Mouse (Mus musculus) liver, embryonic 15.5 days (tissue): Measurements from ENCODE around the gene Cyp4v3. TPM values are rescaled to one million over a fixed set of nuclear protein-coding genes. Genes with fewer than 3 reads are reported as not detected.

ENCODE experiments used
- ATAC-seq: fragments of 200-750 bp; cut with Nextera tagmentation; 2 replicates; pipeline ENCODE4 v1.8.0; 2017; ENCODE audit warnings: moderate number of reproducible peaks, mild to moderate bottlenecking, moderate library complexity; ENCODE audit not compliant: insufficient read depth
- H3K27ac ChIP-seq: fragments of 300-500 bp; sonication (generic); replicated peaks from 2 replicates; pipeline ENCODE4 v1.5.1; 2015; ENCODE audit warnings: mild to moderate bottlenecking, inconsistent platforms
- H3K27me3 ChIP-seq: fragments of 300-500 bp; sonication (generic); 2 replicates; pipeline ENCODE4 v1.6.1; 2015; ENCODE audit warnings: mild to moderate bottlenecking, inconsistent platforms
- H3K36me3 ChIP-seq: fragments of 300-500 bp; sonication (generic); replicated peaks from 2 replicates; pipeline ENCODE4 v1.6.1; 2015; ENCODE audit warnings: moderate library complexity, mild to moderate bottlenecking, inconsistent platforms
- H3K4me1 ChIP-seq: fragments of 300-500 bp; sonication (generic); replicated peaks from 2 replicates; pipeline ENCODE4 v1.6.1; 2015; ENCODE audit warnings: inconsistent platforms
- H3K4me2 ChIP-seq: fragments of 300-500 bp; sonication (generic); 2 replicates; pipeline ENCODE4 v1.6.1; 2015; ENCODE audit warnings: moderate library complexity, mild to moderate bottlenecking, inconsistent platforms
- H3K4me3 ChIP-seq: fragments of 300-500 bp; sonication (generic); replicated peaks from 2 replicates; pipeline ENCODE4 v1.5.1; 2015; ENCODE audit warnings: mild to moderate bottlenecking, inconsistent platforms
- H3K9ac ChIP-seq: fragments of 300-500 bp; sonication (generic); 2 replicates; pipeline ENCODE4 v1.6.1; 2015; ENCODE audit warnings: moderate library complexity, mild to moderate bottlenecking, inconsistent platforms
- H3K9me3 ChIP-seq: fragments of 300-500 bp; sonication (generic); replicated peaks from 2 replicates; pipeline ENCODE4 v1.6.1; 2016; ENCODE audit warnings: inconsistent platforms
- WGBS: fragments of 180-500 bp; shearing (Covaris S2); methylation state at CpG from one replicate; pipeline ENCODE4 v1.1.7; 2015; ENCODE audit warnings: mixed read lengths; ENCODE audit not compliant: insufficient replicate concordance; 5-methylcytosine and 5-hydroxymethylcytosine counted together
- polyA plus RNA-seq: library from polyadenylated mRNA; unstranded; fragments of >200 nt; fragmentation: Nextera tagmentation; extraction: Ambion mirVana; gene quantifications from 2 replicates; pipeline ENCODE4 v1.2.1, GENCODE M21; 2015

Cyp4v3 gene
- polyA plus RNA-seq, 1 experiment from 2014 or later = 5.1 TPM

- no peaks in the 10 kb centered on the region for H3K27me3 ChIP-seq
- H3K4me2 ChIP-seq = no peak overlapping the region
- H3K9me3 ChIP-seq = no peaks in the 10 kb centered on the region
- H3K9ac ChIP-seq = no peak overlapping the region
- no peaks in the 10 kb centered on the region for H3K36me3 ChIP-seq
- no peaks in the 10 kb centered on the region for H3K4me1 ChIP-seq
- no peak for ATAC-seq
- no peak overlapping the region for H3K4me3 ChIP-seq
- no peak overlapping the region for H3K27ac ChIP-seq
- 60% methylated on average over 4 of the region's 4 CpGs for WGBS
Observed at GRCm38 (mm10) chr8:45310967-45311366, 22.0 kb downstream of the Cyp4v3 start.

DNA sequence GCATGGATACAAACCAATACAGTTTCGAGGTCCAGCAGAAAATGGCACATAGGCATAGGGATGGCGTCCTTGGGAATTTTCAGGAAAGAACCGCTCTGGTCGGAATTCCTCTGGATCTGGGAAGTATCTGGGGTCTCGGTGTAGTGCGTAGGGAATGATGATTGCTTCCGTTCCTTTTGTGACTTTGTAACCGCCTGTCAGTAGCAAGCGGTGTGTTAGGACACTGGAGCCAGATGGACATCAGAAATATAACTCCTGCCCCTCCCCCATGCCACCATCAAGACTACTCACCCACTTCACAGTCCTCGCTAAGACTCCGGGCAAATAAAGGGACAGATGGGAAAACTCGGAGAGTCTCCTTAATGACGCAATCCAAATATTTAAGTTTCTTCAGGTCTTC is 24.6 kb downstream of the Cyp4v3 start, which contains the start of gene Gm45753:
Gene Gm45753 (minus strand): TSS at position 101 of the 400 bp plus-strand sequence.
- WGBS = 71% methylated on average over 13 of the region's 13 CpGs
- no peak within 1 kb of the TSS for H3K27ac ChIP-seq
- H3K9me3 ChIP-seq = no peaks in the 10 kb centered on the region
- H3K36me3 ChIP-seq = no peaks in the 10 kb centered on the region
- no peak within 1 kb of the TSS for H3K4me3 ChIP-seq
- H3K4me1 ChIP-seq = no peaks in the 10 kb centered on the region
- no peak within 1 kb of the TSS for H3K4me2 ChIP-seq
- no peak within 1 kb of the TSS for H3K9ac ChIP-seq
- H3K27me3 ChIP-seq = no peaks in the 10 kb centered on the region
- no peak for ATAC-seq

DNA sequence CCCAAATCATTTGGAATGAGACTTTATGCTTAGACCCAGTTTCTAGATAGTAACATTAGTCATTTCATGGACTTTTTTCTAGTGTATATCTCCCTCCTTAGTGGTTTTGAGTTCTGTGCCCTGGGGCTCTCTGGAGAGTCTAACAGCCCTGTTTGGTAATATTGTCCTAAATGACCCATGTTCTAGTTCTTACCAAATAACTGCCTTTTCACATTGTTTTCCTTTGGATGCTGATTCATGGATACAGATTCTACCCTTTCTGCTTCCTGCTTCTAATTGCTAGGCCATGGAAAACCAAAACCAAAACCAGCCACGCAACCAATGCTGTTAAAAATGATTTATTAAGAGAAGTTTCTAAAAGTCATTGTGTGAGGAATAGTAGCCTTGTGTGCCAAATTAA is 27.5 kb downstream of the Cyp4v3 start:
- Histone ChIP-seq H3K36me3 (no peaks in the 10 kb centered on the region), H3K9ac (no peak overlapping the region), H3K4me2 (no peak overlapping the region), H3K4me3 (no peak overlapping the region), H3K4me1 (no peaks in the 10 kb centered on the region), H3K9me3 (no peaks in the 10 kb centered on the region), H3K27me3 (no peaks in the 10 kb centered on the region), H3K27ac (no peak overlapping the region)
- no peak for ATAC-seq
- 57% methylated on average over 1 of the region's 1 CpGs for WGBS

- Histone ChIP-seq H3K36me3 (no peaks in the 10 kb centered on the region), H3K27me3 (no peaks in the 10 kb centered on the region), H3K27ac (no peak overlapping the region), H3K9me3 (no peaks in the 10 kb centered on the region), H3K4me2 (no peak overlapping the region), H3K4me3 (no peak overlapping the region), H3K9ac (no peak overlapping the region), H3K4me1 (no peaks in the 10 kb centered on the region)
- WGBS = 63% methylated on average over 3 of the region's 3 CpGs
- no peak for ATAC-seq
Observed at GRCm38 (mm10) chr8:45304354-45304753, 28.7 kb downstream of the Cyp4v3 start.

- 64% methylated on average over 8 of the region's 8 CpGs for WGBS
- H3K27ac ChIP-seq = no peak overlapping the region
- no peaks in the 10 kb centered on the region for H3K36me3 ChIP-seq
- no peaks in the 10 kb centered on the region for H3K9me3 ChIP-seq
- H3K9ac ChIP-seq = no peak overlapping the region
- no peaks in the 10 kb centered on the region for H3K4me1 ChIP-seq
- no peaks in the 10 kb centered on the region for H3K27me3 ChIP-seq
- no peak overlapping the region for H3K4me3 ChIP-seq
- no peak for ATAC-seq
- H3K4me2 ChIP-seq = no peak overlapping the region
Observed at GRCm38 (mm10) chr8:45302390-45302789, 30.6 kb downstream of the Cyp4v3 start.

DNA sequence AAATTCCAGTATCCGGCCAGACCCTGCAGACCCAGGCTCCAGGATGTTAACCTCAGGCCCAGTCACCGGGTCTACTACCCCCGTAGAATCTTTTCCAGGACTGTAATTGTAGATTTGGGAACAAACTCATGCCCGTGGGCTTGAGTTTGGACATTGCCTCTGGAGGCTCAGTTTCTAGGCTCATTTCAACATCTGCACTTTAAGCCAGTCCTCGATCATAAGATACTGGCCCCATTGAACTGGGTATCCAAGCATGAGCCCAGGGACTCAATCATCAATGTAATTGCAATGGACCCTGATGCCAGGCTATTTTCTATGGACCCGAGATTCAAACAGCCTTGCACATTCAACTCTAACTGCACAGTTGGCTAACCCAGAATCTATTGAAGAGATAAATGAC is 37.7 kb downstream of the Cyp4v3 start:
- H3K27ac ChIP-seq = no peak overlapping the region
- no peak for ATAC-seq

DNA sequence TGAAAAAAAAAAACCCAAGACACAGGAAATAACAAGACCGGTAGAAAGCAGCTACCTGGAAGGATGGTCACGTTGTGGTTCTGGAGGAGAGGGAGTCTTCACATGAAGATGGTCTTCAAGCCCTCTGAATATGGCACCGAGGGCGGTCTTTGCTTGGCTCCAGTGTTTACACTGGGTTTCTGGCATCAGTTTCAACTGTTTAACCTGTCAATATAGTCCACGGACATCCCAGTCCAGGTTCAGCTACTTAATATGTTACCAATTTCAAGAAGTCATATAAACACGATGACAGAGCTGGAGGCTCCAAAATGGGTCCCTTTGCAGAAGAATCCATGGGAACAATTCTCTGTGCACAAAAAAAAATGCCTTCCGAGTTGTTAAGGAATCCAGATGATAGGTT is 38.3 kb downstream of the Cyp4v3 start, which contains the start of gene Klkb1:
Gene Klkb1 (minus strand): TSS at position 173 of the 400 bp plus-strand sequence.
- no peak within 1 kb of the TSS for H3K27ac ChIP-seq
- H3K4me3 ChIP-seq = peak within 1 kb of the TSS; percentile 31; the same call in 1 of the 2 replicates

More for the DNA sequence above, 37.7 kb downstream of the Cyp4v3 start:
- Histone ChIP-seq H3K9ac (no peak overlapping the region), H3K4me3 (no peak overlapping the region), H3K4me1 (no peaks in the 10 kb centered on the region), H3K27me3 (no peaks in the 10 kb centered on the region), H3K4me2 (no peak overlapping the region), H3K36me3 (no peaks in the 10 kb centered on the region), H3K9me3 (no peaks in the 10 kb centered on the region)
- WGBS = 55% methylated on average over 6 of the region's 6 CpGs

GRCm38 (mm10) chr8:45291790-45292189 is 41.2 kb downstream of the Cyp4v3 start:
- no peak for ATAC-seq
- no peak overlapping the region for H3K4me3 ChIP-seq
- no peaks in the 10 kb centered on the region for H3K4me1 ChIP-seq
- no peak overlapping the region for H3K4me2 ChIP-seq
- WGBS = 66% methylated on average over 2 of the region's 2 CpGs
- H3K27ac ChIP-seq = no peak overlapping the region
- H3K9me3 ChIP-seq = no peaks in the 10 kb centered on the region
- H3K27me3 ChIP-seq = no peaks in the 10 kb centered on the region
- no peak overlapping the region for H3K9ac ChIP-seq
- no peaks in the 10 kb centered on the region for H3K36me3 ChIP-seq

More for the DNA sequence above, 38.3 kb downstream of the Cyp4v3 start, which contains the start of gene Klkb1:
- Histone ChIP-seq H3K36me3 (no peaks in the 10 kb centered on the region), H3K27me3 (no peaks in the 10 kb centered on the region), H3K4me2 (no peak within 1 kb of the TSS), H3K4me1 (no peaks in the 10 kb centered on the region), H3K9me3 (no peaks in the 10 kb centered on the region), H3K9ac (no peak within 1 kb of the TSS)
- WGBS = 50% methylated on average over 7 of the region's 7 CpGs
- peak; percentile 22; the same call in 1 of the 2 replicates for ATAC-seq

DNA sequence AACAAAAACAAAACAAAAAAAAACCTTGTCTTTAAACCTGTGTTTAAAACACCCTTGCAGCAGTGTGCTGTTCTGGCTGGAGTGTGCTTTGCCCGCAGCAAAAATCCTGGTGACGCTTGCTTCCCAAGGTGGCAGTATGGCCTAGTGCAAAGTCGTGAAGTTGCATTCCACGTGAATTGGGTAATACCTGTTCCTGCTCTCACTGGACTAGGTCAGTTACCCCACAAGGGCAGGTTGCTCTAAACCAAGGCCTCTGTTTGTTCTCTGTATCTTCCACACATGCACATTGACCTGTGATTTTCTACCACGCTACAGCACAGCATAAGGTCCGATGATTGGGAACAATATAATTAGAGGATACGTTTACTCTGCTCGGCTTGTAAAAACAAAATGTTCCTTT is 51.4 kb downstream of the Cyp4v3 start:
- no peak overlapping the region; the same call in none of the 2 replicates for H3K27ac ChIP-seq
- no peak overlapping the region for H3K4me2 ChIP-seq
- H3K4me1 ChIP-seq = 0 out of 2 replicates have a peak, but pooled peaks cover 3% of the 10 kb centered on the region
- no peak overlapping the region for H3K4me3 ChIP-seq
- no peaks in the 10 kb centered on the region for H3K27me3 ChIP-seq
- ATAC-seq = peak; percentile 81
- no peak overlapping the region for H3K9ac ChIP-seq
- no peaks in the 10 kb centered on the region for H3K9me3 ChIP-seq
- H3K36me3 ChIP-seq = no peaks in the 10 kb centered on the region
- WGBS = 63% methylated on average over 8 of the region's 8 CpGs

DNA sequence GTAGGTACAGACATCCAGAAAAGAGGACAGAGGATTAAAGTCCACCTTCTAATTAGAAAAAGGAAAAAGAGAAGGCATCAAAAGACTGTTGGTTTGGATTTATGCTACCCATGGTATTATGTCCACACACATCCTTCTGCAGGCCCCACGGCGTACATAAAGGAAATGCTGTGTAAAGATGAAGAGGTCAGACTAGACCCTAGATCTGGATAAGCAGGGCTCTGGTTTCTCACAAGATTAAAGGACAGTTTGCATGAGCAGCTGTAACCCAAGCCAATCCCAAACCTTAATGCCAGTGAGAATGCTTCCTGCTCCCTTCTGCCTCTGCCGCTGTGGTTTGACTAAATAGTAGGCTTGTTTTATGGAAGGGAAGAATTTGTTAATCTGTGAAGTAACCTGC is 55.6 kb downstream of the Cyp4v3 start:
- Histone ChIP-seq H3K4me3 (no peak overlapping the region), H3K27me3 (no peaks in the 10 kb centered on the region), H3K36me3 (no peaks in the 10 kb centered on the region; the same call in 1 of the 2 replicates), H3K4me2 (no peak overlapping the region), H3K9me3 (no peaks in the 10 kb centered on the region), H3K9ac (no peak overlapping the region), H3K4me1 (0 out of 2 replicates have a peak, but pooled peaks cover under 1% of the 10 kb centered on the region), H3K27ac (no peak overlapping the region)
- 65% methylated on average over 3 of the region's 3 CpGs for WGBS
- ATAC-seq = no peak

- H3K27me3 ChIP-seq = no peaks in the 10 kb centered on the region
- no peak overlapping the region for H3K27ac ChIP-seq
- no peaks in the 10 kb centered on the region for H3K4me1 ChIP-seq
- no peaks in the 10 kb centered on the region; the same call in 1 of the 2 replicates for H3K36me3 ChIP-seq
- no peak overlapping the region for H3K9ac ChIP-seq
- no peak overlapping the region for H3K4me2 ChIP-seq
- H3K4me3 ChIP-seq = no peak overlapping the region
- H3K9me3 ChIP-seq = no peaks in the 10 kb centered on the region
- WGBS = 60% methylated on average over 4 of the region's 4 CpGs
- ATAC-seq = no peak
Observed at GRCm38 (mm10) chr8:45274317-45274716, 58.7 kb downstream of the Cyp4v3 start.

DNA sequence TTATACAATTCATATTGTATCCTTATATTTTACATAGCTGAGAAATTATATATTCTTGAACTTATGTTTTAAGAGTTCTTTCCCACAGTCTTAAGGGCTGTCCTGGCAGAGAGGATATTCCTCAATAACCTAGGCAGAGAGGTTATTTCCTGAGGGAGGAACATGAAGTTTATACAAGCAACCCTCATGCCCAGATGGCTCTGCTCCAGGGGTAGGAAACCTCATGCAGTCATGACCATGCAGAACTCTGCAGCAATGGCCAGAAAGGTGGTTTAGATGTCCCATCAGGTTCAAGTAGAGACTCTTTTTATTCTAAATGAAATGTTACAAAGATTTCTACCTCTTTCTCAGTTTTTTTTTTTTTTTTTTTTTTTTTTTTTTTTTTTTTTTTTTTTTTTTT is 64.0 kb downstream of the Cyp4v3 start:
- no peak overlapping the region for H3K4me3 ChIP-seq
- no peak for ATAC-seq
- H3K27me3 ChIP-seq = no peaks in the 10 kb centered on the region
- H3K27ac ChIP-seq = no peak overlapping the region
- H3K4me1 ChIP-seq = peaks cover 3% of the 10 kb centered on the region
- H3K4me2 ChIP-seq = no peak overlapping the region
- no peaks in the 10 kb centered on the region for H3K9me3 ChIP-seq
- no peak overlapping the region for H3K9ac ChIP-seq
- no peaks in the 10 kb centered on the region; the same call in 1 of the 2 replicates for H3K36me3 ChIP-seq
